Mouse (Mus musculus) MEL (cell line): Measurements from ENCODE around the gene Kcnd3.

Experiments
- BHLHE40 ChIP-seq: IDR thresholded peaks from 2 replicates; pipeline ENCODE4 v1.6.1; 2012; ENCODE audit warnings: low read depth, mild to moderate bottlenecking, inconsistent platforms, low read length, improper control_type of control experiment, borderline replicate concordance
- CHD1 ChIP-seq: IDR thresholded peaks from 2 replicates; pipeline ENCODE4 v1.6.1; 2012; ENCODE audit warnings: low read depth, mild to moderate bottlenecking, inconsistent platforms, low read length, improper control_type of control experiment
- CTCF ChIP-seq, 3 experiments: IDR thresholded peaks in 2 of 3; conservative IDR thresholded peaks in 1 of 3; 2 replicates each; pipeline ENCODE4 v1.5.1; 2011 to 2012; ENCODE audit warnings: low read length in 3 of 3, low read depth in 2 of 3, mild to moderate bottlenecking in 2 of 3, improper control_type of control experiment in 1 of 3, inconsistent platforms in 1 of 3, mixed read lengths in 1 of 3, moderate library complexity in 1 of 3; ENCODE audit not compliant: control insufficient read depth in 1 of 3, insufficient read depth in 1 of 3, poor library complexity in 1 of 3, severe bottlenecking in 1 of 3
- EP300 ChIP-seq, 2 experiments: IDR thresholded peaks; 2 replicates each; pipeline ENCODE4 v1.6.1; 2011; ENCODE audit warnings: improper control_type of control experiment in 2 of 2, low read length in 2 of 2, low read depth in 1 of 2, mild to moderate bottlenecking in 1 of 2
- ETS1 ChIP-seq: IDR thresholded peaks from 2 replicates; pipeline ENCODE4 v1.6.1; 2012; ENCODE audit warnings: low read depth, mild to moderate bottlenecking, inconsistent platforms, low read length, improper control_type of control experiment, moderate library complexity
- GABPA ChIP-seq: IDR thresholded peaks from 2 replicates; pipeline ENCODE4 v1.6.1; 2012; ENCODE audit warnings: low read depth, mild to moderate bottlenecking, inconsistent platforms, low read length, improper control_type of control experiment, moderate library complexity
- HCFC1 ChIP-seq: IDR thresholded peaks from 2 replicates; pipeline ENCODE4 v1.6.1; 2012; ENCODE audit warnings: low read depth, mild to moderate bottlenecking, inconsistent platforms, low read length, improper control_type of control experiment, moderate library complexity
- JUND ChIP-seq: IDR thresholded peaks from 2 replicates; pipeline ENCODE4 v1.6.1; 2011; ENCODE audit warnings: low read depth, mild to moderate bottlenecking, improper control_type of control experiment, low read length
- POLR2A ChIP-seq, 2 experiments: IDR thresholded peaks; 2 replicates each; pipeline ENCODE4 v1.6.1; 2011 to 2012; ENCODE audit warnings: low read length in 2 of 2, mild to moderate bottlenecking in 2 of 2, control low read depth in 1 of 2, improper control_type of control experiment in 1 of 2, low read depth in 1 of 2, moderate library complexity in 1 of 2; ENCODE audit not compliant: control insufficient read depth in 1 of 2, insufficient read depth in 1 of 2, poor library complexity in 1 of 2
- TAL1 ChIP-seq: IDR thresholded peaks from 2 replicates; pipeline ENCODE4 v1.6.1; 2012; ENCODE audit warnings: mild to moderate bottlenecking, inconsistent platforms, low read length, moderate library complexity, mixed read lengths
- ZMIZ1 ChIP-seq: IDR thresholded peaks from 2 replicates; pipeline ENCODE4 v1.6.1; 2012; ENCODE audit warnings: low read depth, mild to moderate bottlenecking, inconsistent platforms, low read length, improper control_type of control experiment, moderate library complexity

GRCm38 (mm10) chr3:105688536-105688935, 236.4 kb downstream of the Kcnd3 start:
- TF ChIP-seq CTCF (IDR thresholded peaks at IDR 0.05 in 2 of 3, conservative IDR thresholded peaks at IDR 0.05 in 1 of 3; ENCODE audit: control insufficient read depth in 1 of 3, insufficient read depth in 1 of 3, low read depth in 2 of 3, low read length in 3 of 3, poor library complexity in 1 of 3, severe bottlenecking in 1 of 3) (no peak), POLR2A (IDR thresholded peaks at IDR 0.05; ENCODE audit: control insufficient read depth in 1 of 2, insufficient read depth in 1 of 2, low read depth in 1 of 2, low read length in 2 of 2, poor library complexity in 1 of 2) (no peak), BHLHE40 (no peak), EP300 (IDR thresholded peaks at IDR 0.05; ENCODE audit: low read depth in 1 of 2, low read length in 2 of 2) (no peak), ETS1 (no peak), TAL1 (no peak), JUND (no peak), ZMIZ1 (no peak), CHD1 (no peak), HCFC1 (no peak), GABPA (no peak)
